Mouse (Mus musculus) CD4-positive naive resting alpha-beta T cell, adult 57 days (primary cell): ENCODE results near the gene Doc2g. TPM values are rescaled to one million over a fixed set of nuclear protein-coding genes. Genes with fewer than 3 reads are reported as not detected.

Source experiments
- total RNA-seq: library from RNA; stranded (reverse); gene quantifications from one replicate; pipeline ENCODE4 v1.2.4, GENCODE M21; 2023

Gene Doc2g
- 3.0 TPM for total RNA-seq

GRCm38 (mm10) chr19:4003112-4003511 is at the start of gene Doc2g:
Doc2g (plus strand) TSS chr19:4003313.

GRCm38 (mm10) chr19:3958470-3958869 is 44.6 kb upstream of the Doc2g start, which contains the start of gene Aldh3b3:
Aldh3b3 (plus strand) TSS chr19:3958645.

DNA sequence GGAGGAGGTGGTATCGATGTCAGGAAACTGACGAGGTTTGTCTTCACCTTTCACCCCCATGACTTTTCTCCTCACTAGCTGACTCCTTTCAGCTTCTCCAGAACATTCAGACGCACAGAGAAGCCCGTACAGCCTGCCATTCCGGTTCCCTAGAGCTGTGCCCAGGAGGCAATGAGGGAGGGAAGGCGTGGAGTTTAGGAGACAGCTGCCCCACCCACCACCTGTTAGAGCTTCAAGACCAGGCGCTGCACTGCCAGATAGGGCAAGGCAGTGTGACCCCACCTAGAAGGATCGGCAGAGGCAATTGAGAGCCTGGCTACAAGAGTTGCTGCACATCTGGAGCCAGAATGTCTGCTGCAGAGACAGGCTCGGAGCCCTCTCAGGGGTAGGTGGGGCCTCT is 30.9 kb upstream of the Doc2g start, which contains the start of gene Aldh3b2:
Aldh3b2 (plus strand) TSS at position 100 of the 400 bp plus-strand sequence.

GRCm38 (mm10) chr19:3986334-3986733 is 16.8 kb upstream of the Doc2g start, which contains the start of gene Acy3:
Acy3 (plus strand) TSS chr19:3986570.

DNA sequence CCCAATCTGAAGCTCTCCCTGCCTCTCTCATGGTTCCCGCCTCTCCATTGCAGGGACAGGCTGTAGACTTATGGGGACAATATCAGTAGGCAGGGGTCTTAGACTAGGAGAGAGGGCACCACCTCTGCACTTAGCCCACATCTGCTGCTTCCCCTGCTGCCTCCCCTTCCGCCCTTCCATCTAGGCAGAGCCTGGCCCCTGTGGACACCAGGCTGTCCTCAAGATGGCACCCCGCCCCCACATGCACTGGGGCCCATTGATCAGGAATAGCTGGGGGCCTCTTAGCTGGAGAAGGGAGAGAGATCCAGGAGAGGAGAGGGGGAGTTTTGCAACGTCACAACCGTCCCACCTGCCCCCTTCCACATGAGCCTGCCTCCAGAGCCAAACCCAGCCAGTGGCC is 10.7 kb upstream of the Doc2g start, which contains the start of gene Tbx10:
Tbx10 (plus strand) TSS at position 337 of the 400 bp plus-strand sequence.

DNA sequence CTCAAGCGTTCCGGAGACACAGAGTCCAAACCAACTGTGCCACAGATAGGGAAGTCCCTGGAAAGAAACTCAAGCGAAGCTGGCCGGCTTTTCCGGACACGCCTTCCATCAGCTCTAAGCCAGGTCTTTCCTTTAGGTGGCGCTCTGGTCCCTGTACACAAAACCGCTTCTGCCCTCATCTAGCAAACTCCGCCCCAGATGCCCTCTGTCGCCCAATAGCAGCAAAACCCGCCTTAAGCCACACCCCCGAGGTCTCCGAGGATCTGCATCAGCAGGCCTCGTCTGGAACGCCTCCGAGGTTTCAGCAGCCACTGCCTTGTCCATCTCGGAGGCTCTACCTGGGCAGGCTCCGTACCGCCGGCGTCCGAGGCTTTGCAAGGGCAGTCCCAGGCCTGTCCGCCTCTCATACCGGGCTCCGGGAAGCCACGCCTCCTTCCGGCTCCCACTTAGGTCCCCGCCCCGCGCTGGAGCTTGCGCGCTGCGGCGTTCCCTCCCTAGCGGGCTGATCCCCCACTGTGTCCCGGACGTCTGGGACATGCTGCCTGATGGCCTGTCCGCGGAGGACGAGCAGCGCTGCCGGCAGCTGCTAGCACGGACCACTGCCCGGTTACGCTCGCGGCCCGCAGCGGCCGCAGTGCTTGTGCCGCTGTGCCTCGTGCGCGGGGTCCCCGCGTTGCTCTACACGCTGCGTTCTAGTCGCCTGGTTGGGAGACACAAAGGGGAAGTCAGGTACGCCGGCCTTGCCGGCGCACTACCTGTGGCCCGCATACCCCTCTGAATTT is 2.8 kb upstream of the Doc2g start, which contains the start of the genes Nudt8 and Gm49405:
Nudt8 (plus strand) TSS at position 462 of the 782 bp plus-strand sequence.
Gm49405 (plus strand) TSS at position 508 of the 782 bp plus-strand sequence.

DNA sequence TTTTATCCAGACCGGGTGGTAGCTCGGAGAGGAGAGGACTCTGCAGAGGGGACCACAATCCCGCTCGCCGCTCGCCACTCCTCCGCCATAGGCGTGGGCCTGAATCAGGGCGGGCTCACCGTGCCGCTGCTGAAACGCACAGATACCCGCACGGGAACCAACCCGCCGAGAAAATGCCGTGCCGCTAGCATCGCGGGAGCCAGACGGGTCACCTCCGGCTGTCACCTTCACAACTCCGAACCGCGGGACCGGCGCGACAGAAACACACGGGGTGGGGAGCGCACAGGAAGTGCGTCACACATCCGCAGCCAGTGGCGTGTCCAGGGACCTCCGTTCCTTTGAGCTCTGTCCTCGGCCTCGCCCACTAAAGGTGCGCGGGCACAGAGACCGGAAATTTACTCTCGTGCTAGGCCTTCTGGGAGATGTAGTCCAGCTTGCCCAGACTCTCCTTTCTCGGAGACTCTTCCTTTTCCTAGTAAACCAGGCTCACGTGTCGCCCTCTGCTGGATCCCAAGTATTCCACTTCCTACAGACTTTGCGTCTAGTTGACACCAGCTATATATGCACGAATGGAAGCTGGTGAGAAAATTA is 9.4 kb downstream of the Doc2g start, which contains the start of gene Ndufv1:
Ndufv1 (minus strand) TSS at position 375 of the 591 bp plus-strand sequence.

GRCm38 (mm10) chr19:4037788-4038232 is 34.7 kb downstream of the Doc2g start, which contains the start of gene Gstp1:
Gstp1 (minus strand) TSS chr19:4037985.

DNA sequence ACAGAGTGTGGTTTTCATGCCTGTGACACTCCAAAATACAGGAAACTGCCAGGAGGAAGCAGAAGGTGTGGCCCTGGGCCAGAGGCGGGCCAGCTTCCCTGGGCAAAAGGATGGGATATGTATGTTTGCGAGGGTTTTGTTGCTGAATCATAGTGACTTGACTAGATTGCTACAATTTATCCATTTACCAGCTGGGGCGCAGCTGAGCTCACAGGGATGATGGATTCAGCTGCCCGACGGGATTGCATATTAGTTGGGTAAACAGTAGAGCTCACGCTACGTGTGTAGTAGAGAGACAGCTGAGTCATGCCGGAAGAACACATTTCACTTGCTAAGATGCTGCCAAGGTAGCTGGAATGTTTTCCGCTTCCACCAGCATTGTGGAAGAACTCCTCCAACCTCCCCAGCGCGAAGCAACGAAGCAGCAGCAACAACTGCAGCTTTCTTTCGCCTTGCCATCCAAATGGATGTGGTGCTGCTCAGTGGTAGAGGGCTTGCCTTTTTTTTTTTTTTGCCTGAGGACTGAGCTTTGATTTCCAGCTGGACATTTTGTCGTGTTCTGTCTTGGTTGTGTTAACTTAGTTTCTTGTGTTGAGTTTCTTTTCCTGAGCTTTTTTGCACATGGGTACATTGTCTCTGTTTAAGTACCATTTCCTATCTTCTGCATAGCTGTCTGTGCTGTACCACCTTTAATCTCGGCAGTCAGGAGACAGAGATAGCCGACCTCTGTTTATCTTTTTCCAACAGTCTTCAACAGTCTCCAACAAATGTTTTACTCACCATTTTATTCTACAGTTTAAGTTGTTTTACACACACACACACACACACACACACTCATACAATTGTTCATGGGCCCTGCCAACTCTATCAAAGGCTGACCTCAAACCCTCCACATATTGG is 43.1 kb downstream of the Doc2g start, which contains the start of gene Gstp2:
Gstp2 (minus strand) TSS at position 58 of the 900 bp plus-strand sequence.

Other genes with a start within 250 kb of the Doc2g start
- 169 TPM for gene Kmt5b, start 235.9 kb upstream of the Doc2g start, total RNA-seq
- 62.4 TPM for gene Chka, start 151.5 kb upstream of the Doc2g start, total RNA-seq
- gene Tcirg1, start 96.2 kb upstream of the Doc2g start, total RNA-seq = 58.1 TPM
- gene Ndufs8, start 90.5 kb upstream of the Doc2g start, total RNA-seq = 53.0 TPM
- 0.86 TPM for gene Aldh3b1, start 73.5 kb upstream of the Doc2g start, total RNA-seq
- gene Unc93b1, start 68.1 kb upstream of the Doc2g start, total RNA-seq = 27.8 TPM
- gene Aldh3b3, start 44.7 kb upstream of the Doc2g start, total RNA-seq = not detected
- not detected for gene Aldh3b2, start 31.0 kb upstream of the Doc2g start, total RNA-seq
- not detected for gene Acy3, start 16.7 kb upstream of the Doc2g start, total RNA-seq
- not detected for gene Tbx10, start 10.6 kb upstream of the Doc2g start, total RNA-seq
- 9.0 TPM for gene Nudt8, start 2.7 kb upstream of the Doc2g start, total RNA-seq
- 1.7 TPM for gene Gm49405, start 2.7 kb upstream of the Doc2g start, total RNA-seq
- 85.1 TPM for gene Ndufv1, start 9.5 kb downstream of the Doc2g start, total RNA-seq
- gene Gstp1, start 34.7 kb downstream of the Doc2g start, total RNA-seq = 196 TPM
- gene Gstp2, start 42.7 kb downstream of the Doc2g start, total RNA-seq = 21.0 TPM
- 32.9 TPM for gene Gstp3, start 56.3 kb downstream of the Doc2g start, total RNA-seq
- gene Cabp2, start 78.3 kb downstream of the Doc2g start, total RNA-seq = not detected
- gene Cdk2ap2, start 93.9 kb downstream of the Doc2g start, total RNA-seq = 186 TPM
- 314 TPM for gene Pitpnm1, start 96.7 kb downstream of the Doc2g start, total RNA-seq
- 151 TPM for gene Aip, start 122.5 kb downstream of the Doc2g start, total RNA-seq
- gene Gpr152, start 136.5 kb downstream of the Doc2g start, total RNA-seq = 0.80 TPM
- 1.1 TPM for gene Cabp4, start 140.7 kb downstream of the Doc2g start, total RNA-seq
- gene Coro1b, start 145.3 kb downstream of the Doc2g start, total RNA-seq = 129 TPM
- gene Ptprcap, start 150.3 kb downstream of the Doc2g start, total RNA-seq = 260 TPM
- gene Rps6kb2, start 160.0 kb downstream of the Doc2g start, total RNA-seq = 35.8 TPM
- gene Carns1, start 172.2 kb downstream of the Doc2g start, total RNA-seq = 69.3 TPM
- gene Tbc1d10c, start 188.0 kb downstream of the Doc2g start, total RNA-seq = 305 TPM
- gene Ppp1ca, start 188.8 kb downstream of the Doc2g start, total RNA-seq = 351 TPM
- gene Rad9a, start 198.3 kb downstream of the Doc2g start, total RNA-seq = 45.2 TPM
- gene Clcf1, start 210.9 kb downstream of the Doc2g start, total RNA-seq = 143 TPM
- gene AC109138.7, start 211.0 kb downstream of the Doc2g start, total RNA-seq = not detected
- gene Pold4, start 228.6 kb downstream of the Doc2g start, total RNA-seq = 66.6 TPM